Mouse (Mus musculus): ENCODE data around the gene Atl2. TPM values are rescaled to one million over a fixed set of nuclear protein-coding genes. Genes with fewer than 3 reads are reported as not detected.

Gene Atl2
- total and polyA plus RNA-seq, 2 experiments from 2014 or later = 24.3 to 34.9 TPM

DNA sequence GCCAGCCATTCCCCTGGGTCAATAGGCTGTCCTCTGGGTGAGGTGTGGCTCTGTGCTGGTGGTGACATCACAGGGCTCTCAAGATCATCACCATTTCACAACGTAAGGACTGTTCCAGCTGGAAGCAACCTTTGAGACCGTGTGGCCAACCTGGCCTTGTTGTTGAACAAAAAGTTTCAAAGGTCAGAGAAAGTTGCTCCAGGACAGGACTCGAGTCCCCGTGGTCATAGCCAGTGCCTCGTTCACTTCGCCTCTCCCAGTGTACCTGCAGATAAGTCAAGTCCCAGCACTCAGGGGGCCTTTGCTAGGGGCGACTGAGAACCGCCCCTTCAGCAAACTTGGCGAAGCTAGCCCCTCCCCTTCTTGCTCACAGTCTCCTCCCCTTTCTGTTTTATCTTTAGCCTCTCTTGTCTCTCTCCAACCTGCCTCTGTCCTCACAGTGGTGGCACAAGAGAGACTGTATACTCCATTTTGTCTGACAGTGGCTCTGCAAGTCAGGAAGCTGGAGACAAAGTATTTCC, 22.6 kb upstream of the Atl2 start:
- WGBS = 37% methylated on average over 9 of the region's 9 CpGs
- no peak overlapping the region for H3K4me3 ChIP-seq (ENCODE audit: low read length)
- no peaks in the 10 kb centered on the region for H3K4me1 ChIP-seq (ENCODE audit: insufficient read depth, low read length)
- H3K27me3 ChIP-seq (ENCODE audit: insufficient read depth, low read length) = no peaks in the 10 kb centered on the region; the same call in 1 of the 2 replicates
- no peaks in the 10 kb centered on the region for H3K36me3 ChIP-seq (ENCODE audit: insufficient read depth, low read length)
- TF ChIP-seq CTCF (IDR thresholded peaks at IDR 0.05; ENCODE audit: low read depth) = no peak
- H3K9me3 ChIP-seq (ENCODE audit: low read length) = no peaks in the 10 kb centered on the region
- no peak overlapping the region for H3K4me2 ChIP-seq (ENCODE audit: low read depth, low read length)
- DNase-seq (ENCODE audit: low spot score) = no peak
- no peak overlapping the region for H3K27ac ChIP-seq
- H3K9ac ChIP-seq (replicated peaks; ENCODE audit: low read length) = no peak overlapping the region
- ATAC-seq = no peak

DNA sequence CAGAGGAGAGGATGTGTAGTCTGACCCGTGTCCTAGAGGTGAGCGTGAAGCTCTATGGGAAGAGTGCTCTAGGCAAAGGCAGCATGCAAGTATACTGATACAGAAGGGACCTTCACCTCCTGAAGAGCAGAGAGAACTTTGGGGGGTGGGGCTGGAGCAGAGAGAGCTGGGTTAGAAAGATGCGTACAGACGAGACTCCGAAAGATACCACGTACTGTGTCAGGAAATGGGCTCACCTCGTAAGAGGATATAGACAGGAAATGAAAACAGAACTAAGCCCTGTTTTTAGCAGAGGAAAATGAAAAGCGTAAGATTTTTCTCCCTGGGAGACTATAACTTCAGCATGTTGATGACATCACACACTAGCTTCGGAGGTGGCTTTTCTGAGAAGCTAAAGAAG, 21.1 kb upstream of the Atl2 start:
- Histone ChIP-seq H3K27ac (no peak overlapping the region), H3K9me3 (ENCODE audit: low read length) (no peaks in the 10 kb centered on the region), H3K9ac (replicated peaks; ENCODE audit: low read length) (no peak overlapping the region), H3K4me1 (ENCODE audit: insufficient read depth, low read length) (no peaks in the 10 kb centered on the region), H3K36me3 (ENCODE audit: insufficient read depth, low read length) (no peaks in the 10 kb centered on the region), H3K4me3 (ENCODE audit: low read length) (no peak overlapping the region), H3K27me3 (ENCODE audit: insufficient read depth, low read length) (no peaks in the 10 kb centered on the region; the same call in 1 of the 2 replicates), H3K4me2 (ENCODE audit: low read depth, low read length) (no peak overlapping the region)
- ATAC-seq (no peak), DNase-seq (ENCODE audit: low spot score) (no peak)
- 90% methylated on average over 9 of the region's 9 CpGs for WGBS
- TF ChIP-seq CTCF (IDR thresholded peaks at IDR 0.05; ENCODE audit: low read depth) = no peak

DNA sequence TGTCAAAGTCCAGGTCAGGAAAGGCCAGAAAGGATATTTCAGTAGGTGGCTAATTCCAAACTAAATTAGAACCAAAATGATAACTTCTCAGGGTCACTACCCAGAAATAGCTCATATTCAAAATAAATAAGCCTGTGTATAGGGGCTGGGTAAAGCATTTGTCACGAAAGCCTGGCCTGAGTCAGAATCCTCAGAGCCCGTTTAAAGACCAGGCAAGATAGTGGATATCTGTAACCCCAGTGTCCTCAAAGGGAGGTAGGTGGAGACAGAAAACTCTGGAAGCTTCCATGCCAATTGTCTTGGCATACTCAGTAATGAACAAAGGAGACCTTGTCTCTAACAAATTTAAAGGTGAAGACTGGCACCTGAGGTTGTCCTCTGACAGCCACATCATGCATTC, 16.3 kb upstream of the Atl2 start:
- Histone ChIP-seq H3K9ac (replicated peaks; ENCODE audit: low read length) (no peak overlapping the region), H3K4me1 (ENCODE audit: insufficient read depth, low read length) (no peaks in the 10 kb centered on the region), H3K9me3 (ENCODE audit: low read length) (no peaks in the 10 kb centered on the region), H3K27me3 (ENCODE audit: insufficient read depth, low read length) (no peaks in the 10 kb centered on the region), H3K4me2 (ENCODE audit: low read depth, low read length) (no peak overlapping the region), H3K27ac (no peak overlapping the region), H3K4me3 (ENCODE audit: low read length) (no peak overlapping the region), H3K36me3 (ENCODE audit: insufficient read depth, low read length) (no peaks in the 10 kb centered on the region)
- WGBS = 63% methylated on average over 2 of the region's 2 CpGs
- no peak for TF ChIP-seq CTCF (IDR thresholded peaks at IDR 0.05; ENCODE audit: low read depth)
- ATAC-seq = no peak
- DNase-seq (ENCODE audit: low spot score) = no peak

DNA sequence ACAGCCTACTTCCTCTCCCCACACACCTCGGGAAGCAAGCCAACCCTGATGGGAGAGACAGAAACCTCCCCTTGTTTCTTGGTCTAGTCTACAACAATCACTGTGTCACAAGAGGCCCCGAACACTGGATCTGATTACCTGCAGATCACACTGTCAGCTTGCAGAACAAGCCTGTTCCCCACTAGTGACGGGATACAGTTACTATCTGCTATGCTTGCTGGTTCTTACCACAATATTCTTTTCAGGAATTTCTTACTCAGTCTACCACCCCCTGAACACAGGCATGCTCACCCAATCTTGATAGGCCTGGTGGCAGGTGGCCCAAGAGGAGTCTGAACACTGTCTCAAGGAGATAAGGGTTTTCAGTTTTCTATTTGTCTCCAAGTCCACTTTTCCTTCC, 15.8 kb upstream of the Atl2 start:
- Histone ChIP-seq H3K4me1 (ENCODE audit: insufficient read depth, low read length) (no peaks in the 10 kb centered on the region), H3K9ac (replicated peaks; ENCODE audit: low read length) (no peak overlapping the region), H3K9me3 (ENCODE audit: low read length) (no peaks in the 10 kb centered on the region), H3K36me3 (ENCODE audit: insufficient read depth, low read length) (no peaks in the 10 kb centered on the region), H3K4me2 (ENCODE audit: low read depth, low read length) (no peak overlapping the region), H3K4me3 (ENCODE audit: low read length) (no peak overlapping the region), H3K27ac (no peak overlapping the region), H3K27me3 (ENCODE audit: insufficient read depth, low read length) (no peaks in the 10 kb centered on the region)
- 78% methylated on average over 3 of the region's 3 CpGs for WGBS
- DNase-seq (ENCODE audit: low spot score) (no peak), ATAC-seq (no peak)
- TF ChIP-seq CTCF (IDR thresholded peaks at IDR 0.05; ENCODE audit: low read depth) = no peak

DNA sequence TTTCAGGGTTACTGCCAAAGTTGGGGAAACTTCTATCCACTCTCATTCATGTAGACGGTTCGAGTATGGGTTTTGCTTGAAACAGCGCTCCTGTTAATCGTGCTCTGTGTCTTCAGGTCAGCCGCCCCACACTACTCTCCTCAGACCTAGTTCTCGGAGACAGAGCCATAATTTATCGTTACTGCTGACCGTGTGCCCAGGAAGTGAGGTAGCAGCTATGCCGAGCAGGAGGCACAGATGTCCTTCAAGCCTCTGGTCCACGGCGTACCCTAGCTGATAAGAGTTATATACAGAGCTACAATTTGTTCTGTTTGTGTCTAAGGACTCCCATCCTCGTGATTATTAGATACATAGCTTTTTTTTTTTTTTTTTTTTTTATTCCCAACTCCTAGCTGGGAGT, 13.6 kb upstream of the Atl2 start:
- Histone ChIP-seq H3K27me3 (ENCODE audit: insufficient read depth, low read length) (no peaks in the 10 kb centered on the region), H3K4me3 (ENCODE audit: low read length) (no peak overlapping the region), H3K27ac (no peak overlapping the region), H3K4me1 (ENCODE audit: insufficient read depth, low read length) (no peaks in the 10 kb centered on the region), H3K4me2 (ENCODE audit: low read depth, low read length) (no peak overlapping the region), H3K9me3 (ENCODE audit: low read length) (no peaks in the 10 kb centered on the region), H3K36me3 (ENCODE audit: insufficient read depth, low read length) (no peaks in the 10 kb centered on the region), H3K9ac (replicated peaks; ENCODE audit: low read length) (no peak overlapping the region)
- WGBS = 92% methylated on average over 12 of the region's 12 CpGs
- no peak for DNase-seq (ENCODE audit: low spot score)
- no peak for ATAC-seq
- TF ChIP-seq CTCF (IDR thresholded peaks at IDR 0.05; ENCODE audit: low read depth) = no peak

DNA sequence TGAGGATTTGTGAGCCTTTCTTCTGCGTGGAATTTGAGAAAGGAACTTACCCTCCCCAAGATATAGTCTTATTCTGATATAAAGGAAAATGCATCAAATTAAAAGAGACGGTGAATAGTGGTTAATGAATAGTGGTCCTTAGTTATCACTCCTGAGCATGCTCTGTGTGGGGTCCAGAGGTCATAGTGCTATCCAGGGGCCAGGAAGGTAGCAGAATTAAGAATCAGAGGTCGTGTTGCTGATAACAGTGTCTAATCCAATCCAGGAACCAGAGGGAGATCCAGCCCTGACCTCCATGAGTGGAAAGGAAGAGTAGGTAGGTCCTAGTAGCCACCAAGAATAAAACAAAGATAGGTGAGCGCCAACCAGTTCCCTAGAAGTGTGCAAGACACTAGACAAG, 11.8 kb upstream of the Atl2 start:
- 74% methylated on average over 4 of the region's 4 CpGs for WGBS
- ATAC-seq = no peak
- no peak for TF ChIP-seq CTCF (IDR thresholded peaks at IDR 0.05; ENCODE audit: low read depth)
- H3K36me3 ChIP-seq (ENCODE audit: insufficient read depth, low read length) = no peaks in the 10 kb centered on the region
- H3K4me3 ChIP-seq (ENCODE audit: low read length) = no peak overlapping the region
- no peak overlapping the region for H3K9ac ChIP-seq (replicated peaks; ENCODE audit: low read length)
- H3K27me3 ChIP-seq (ENCODE audit: insufficient read depth, low read length) = no peaks in the 10 kb centered on the region
- no peak overlapping the region for H3K4me2 ChIP-seq (ENCODE audit: low read depth, low read length)
- H3K9me3 ChIP-seq (ENCODE audit: low read length) = no peaks in the 10 kb centered on the region
- H3K27ac ChIP-seq = no peak overlapping the region
- H3K4me1 ChIP-seq (ENCODE audit: insufficient read depth, low read length) = no peaks in the 10 kb centered on the region
- no peak for DNase-seq (ENCODE audit: low spot score)

DNA sequence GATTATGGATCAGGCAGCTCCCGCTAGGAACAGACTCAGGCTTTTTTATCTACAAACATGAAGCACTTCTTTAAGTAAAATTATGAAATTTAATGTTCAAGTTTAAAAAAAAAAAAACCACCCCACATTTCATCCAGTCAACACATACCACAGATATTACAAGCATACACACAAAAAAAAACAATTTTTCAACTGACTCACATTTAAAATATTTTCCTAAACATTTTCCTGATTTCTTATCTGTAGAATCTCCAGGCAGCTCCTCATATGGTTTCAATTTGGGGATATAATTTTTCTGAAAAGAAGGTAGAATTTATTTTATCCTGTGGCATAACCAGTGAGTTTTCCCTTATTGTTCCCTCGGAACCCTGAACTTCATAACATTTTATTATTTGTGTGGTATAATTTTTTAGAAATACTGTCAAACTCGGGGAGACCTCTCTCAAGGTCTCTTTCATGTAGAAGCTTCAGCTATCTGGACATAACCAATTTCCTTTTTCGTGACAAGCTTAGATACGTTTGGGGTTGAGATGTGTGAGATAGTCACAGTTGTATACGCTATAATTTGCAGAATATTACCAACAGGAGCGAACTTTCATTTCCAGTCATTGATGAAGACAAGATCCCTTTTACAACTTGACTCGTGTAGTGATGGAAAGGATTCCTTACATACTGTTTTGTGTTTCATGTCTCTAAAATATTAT, 11.0 kb upstream of the Atl2 start:
- no peak overlapping the region for H3K27ac ChIP-seq
- no peak overlapping the region for H3K4me2 ChIP-seq (ENCODE audit: low read depth, low read length)
- no peak for TF ChIP-seq CTCF (IDR thresholded peaks at IDR 0.05; ENCODE audit: low read depth)
- ATAC-seq (no peak), DNase-seq (ENCODE audit: low spot score) (no peak)
- no peak overlapping the region for H3K4me3 ChIP-seq (ENCODE audit: low read length)
- no peaks in the 10 kb centered on the region for H3K4me1 ChIP-seq (ENCODE audit: insufficient read depth, low read length)
- WGBS = 91% methylated on average over 8 of the region's 8 CpGs
- no peaks in the 10 kb centered on the region for H3K27me3 ChIP-seq (ENCODE audit: insufficient read depth, low read length)
- no peak overlapping the region for H3K9ac ChIP-seq (replicated peaks; ENCODE audit: low read length)
- no peaks in the 10 kb centered on the region for H3K9me3 ChIP-seq (ENCODE audit: low read length)
- no peaks in the 10 kb centered on the region for H3K36me3 ChIP-seq (ENCODE audit: insufficient read depth, low read length)
